Mouse (Mus musculus) cerebellum, adult 11-12 months (tissue): ENCODE data around the gene Lrch1.

ENCODE experiments used
- DNase-seq: peaks from one replicate; pipeline ENCODE4 v3.0.0; 2022

Gene Lrch1

GRCm38 (mm10) chr14:74845661-74846274, 101.9 kb downstream of the Lrch1 start:
- no peak for DNase-seq

GRCm38 (mm10) chr14:74841708-74842107, 106.0 kb downstream of the Lrch1 start:
- no peak for DNase-seq

GRCm38 (mm10) chr14:74841297-74841696, 106.4 kb downstream of the Lrch1 start:
- no peak for DNase-seq

GRCm38 (mm10) chr14:74840820-74841219, 106.9 kb downstream of the Lrch1 start:
- no peak for DNase-seq

- no peak for DNase-seq
These were observed 107.3 kb downstream of the Lrch1 start for GRCm38 (mm10) chr14:74840328-74840727.

GRCm38 (mm10) chr14:74838816-74839215, 108.9 kb downstream of the Lrch1 start:
- no peak for DNase-seq

GRCm38 (mm10) chr14:74835010-74835409, 112.7 kb downstream of the Lrch1 start:
- DNase-seq, result no peak

GRCm38 (mm10) chr14:74834215-74834614, 113.5 kb downstream of the Lrch1 start:
- DNase-seq, result no peak

- DNase-seq, result no peak
These were observed 116.0 kb downstream of the Lrch1 start for GRCm38 (mm10) chr14:74831653-74832052.

GRCm38 (mm10) chr14:74831050-74831449, 116.6 kb downstream of the Lrch1 start:
- no peak for DNase-seq

GRCm38 (mm10) chr14:74830591-74830990, 117.1 kb downstream of the Lrch1 start:
- no peak for DNase-seq

GRCm38 (mm10) chr14:74822757-74823680, 124.7 kb downstream of the Lrch1 start:
- no peak for DNase-seq

- no peak for DNase-seq
These were observed 125.6 kb downstream of the Lrch1 start for GRCm38 (mm10) chr14:74822048-74822447.

GRCm38 (mm10) chr14:74820180-74820813, 127.4 kb downstream of the Lrch1 start:
- DNase-seq, result no peak

- no peak for DNase-seq
These were observed 131.0 kb downstream of the Lrch1 start for GRCm38 (mm10) chr14:74816705-74817104.

GRCm38 (mm10) chr14:74814848-74815789, 132.6 kb downstream of the Lrch1 start:
- no peak for DNase-seq

- DNase-seq, result no peak
These were observed 136.1 kb downstream of the Lrch1 start for GRCm38 (mm10) chr14:74811617-74812016.

GRCm38 (mm10) chr14:74801961-74802360, 145.7 kb downstream of the Lrch1 start:
- DNase-seq, result no peak

- no peak for DNase-seq
These were observed 149.4 kb downstream of the Lrch1 start for GRCm38 (mm10) chr14:74798063-74798890.

- no peak for DNase-seq
These were observed 150.2 kb downstream of the Lrch1 start for GRCm38 (mm10) chr14:74797386-74798062.

GRCm38 (mm10) chr14:74794931-74795330, 152.7 kb downstream of the Lrch1 start:
- DNase-seq, result no peak
